Mouse (Mus musculus) liver, embryonic 14.5 days (tissue): ENCODE measurements around the gene Fastkd5. TPM values are rescaled to one million over a fixed set of nuclear protein-coding genes. Genes with fewer than 3 reads are reported as not detected.

Experiments
- ATAC-seq: fragments of 200-750 bp; cut with Nextera tagmentation; 2 replicates; pipeline ENCODE4 v1.8.0; 2017; ENCODE audit warnings: moderate number of reproducible peaks, mild to moderate bottlenecking, moderate library complexity; ENCODE audit not compliant: insufficient read depth
- DNase-seq, 3 experiments: peaks; one replicate each; pipeline ENCODE4 v3.0.0-alpha.2; 2012 to 2013; ENCODE audit warnings: low read depth in 3 of 3, low spot score in 3 of 3
- H3K27ac ChIP-seq: fragments of 300-500 bp; sonication (generic); 2 replicates; pipeline ENCODE4 v1.5.1; 2014; ENCODE audit warnings: moderate library complexity, mild to moderate bottlenecking, control low read depth, inconsistent platforms
- H3K27me3 ChIP-seq: fragments of 300-500 bp; sonication (generic); 2 replicates; pipeline ENCODE4 v1.6.1; 2014; ENCODE audit warnings: mild to moderate bottlenecking, low read length, moderate library complexity; ENCODE audit not compliant: control insufficient read depth, insufficient read depth
- H3K36me3 ChIP-seq: fragments of 300-500 bp; sonication (generic); replicated peaks from 2 replicates; pipeline ENCODE4 v1.6.1; 2014; ENCODE audit warnings: low read depth; ENCODE audit not compliant: control insufficient read depth, insufficient read depth
- H3K4me1 ChIP-seq, 2 experiments: fragments of 200-500 bp in 1 of 2; fragments of 300-500 bp in 1 of 2; sonication (generic) in 1 of 2; replicated peaks; 2 replicates each; pipeline ENCODE4 v1.6.1; 2012 to 2014; ENCODE audit warnings: antibody characterized with exemption in 1 of 2, inconsistent platforms in 1 of 2, low read length in 1 of 2; ENCODE audit not compliant: control insufficient read depth in 2 of 2, insufficient read depth in 2 of 2
- H3K4me2 ChIP-seq: fragments of 300-500 bp; sonication (generic); 2 replicates; pipeline ENCODE4 v1.6.1; 2014; ENCODE audit warnings: low read depth, mild to moderate bottlenecking, control low read depth, moderate library complexity
- H3K4me3 ChIP-seq, 2 experiments: fragments of 200-500 bp in 1 of 2; fragments of 300-500 bp in 1 of 2; sonication (generic) in 1 of 2; 2 replicates each; pipeline ENCODE4 v1.5.1; 2012 to 2014; ENCODE audit warnings: low read depth in 2 of 2, low read length in 2 of 2, mild to moderate bottlenecking in 2 of 2, control low read depth in 1 of 2, inconsistent platforms in 1 of 2, moderate library complexity in 1 of 2; ENCODE audit not compliant: insufficient read depth in 1 of 2
- H3K9ac ChIP-seq: fragments of 300-500 bp; sonication (generic); replicated peaks from 2 replicates; pipeline ENCODE4 v1.6.1; 2014; ENCODE audit warnings: mild to moderate bottlenecking, control low read depth, moderate library complexity
- H3K9me3 ChIP-seq: fragments of 300-500 bp; sonication (generic); 2 replicates; pipeline ENCODE4 v1.6.1; 2016; ENCODE audit warnings: low read length, mixed read lengths; ENCODE audit not compliant: control insufficient read depth
- CTCF ChIP-seq: IDR thresholded peaks from 2 replicates; pipeline ENCODE4 v1.5.1; 2016; ENCODE audit warnings: antibody characterized with exemption, low read depth, control low read depth
- EP300 ChIP-seq: IDR thresholded peaks from 2 replicates; pipeline ENCODE4 v1.6.1; 2016; ENCODE audit warnings: antibody characterized with exemption, low read depth
- WGBS: fragments of 180-500 bp; shearing (Covaris S2); extraction: QIAGEN DNeasy Blood & Tissue Kit; methylation state at CpG from one replicate; pipeline ENCODE4 v1.1.7; 2014; ENCODE audit not compliant: insufficient replicate concordance; 5-methylcytosine and 5-hydroxymethylcytosine counted together
- polyA plus RNA-seq, 2 experiments: library from polyadenylated mRNA; depleted of rRNA in 1 of 2; stranded (reverse) in 1 of 2; unstranded in 1 of 2; fragments of >200 nt; fragmentation: Nextera tagmentation in 1 of 2; extraction: Ambion mirVana in 1 of 2; gene quantifications; 2 replicates each; pipeline versions ENCODE4 v1.2.1 to v1.2.3; 2012 to 2014

The Fastkd5 gene
- polyA plus RNA-seq, 2 experiments: 3.6 to 11.9 TPM

DNA sequence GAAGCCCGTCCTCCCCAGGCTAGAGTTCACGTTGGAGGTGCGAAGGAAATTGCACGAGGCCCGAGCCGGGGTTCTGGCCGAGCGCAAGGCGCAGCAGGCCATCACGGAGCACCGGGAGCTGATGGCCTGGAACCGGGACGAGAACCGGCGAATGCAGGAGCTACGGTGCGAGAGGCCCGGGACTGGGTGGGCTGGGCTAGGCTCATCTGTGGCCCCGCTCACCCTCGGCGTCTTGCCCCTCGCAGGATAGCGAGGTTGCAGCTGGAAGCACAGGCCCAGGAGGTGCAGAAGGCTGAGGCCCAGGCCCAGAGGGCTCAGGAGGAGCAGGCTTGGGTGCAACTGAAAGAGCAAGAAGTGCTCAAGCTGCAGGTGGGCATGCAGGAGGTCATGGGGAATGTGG is 65.8 kb downstream of the Fastkd5 start:
- Histone ChIP-seq H3K27me3 (no peaks in the 10 kb centered on the region), H3K4me3 (peak overlapping the region; percentile 63 to 75), H3K4me1 (peaks cover 3 to 11% of the 10 kb centered on the region in 2 experiments; a peak in 3 of 4 replicates), H3K27ac (no peak overlapping the region), H3K36me3 (peaks cover 3% of the 10 kb centered on the region; the same call in 1 of the 2 replicates), H3K9ac (peak overlapping the region; percentile 74), H3K9me3 (no peaks in the 10 kb centered on the region), H3K4me2 (peak overlapping the region; percentile 82)
- DNase-seq: no peak
- ATAC-seq: no peak
- WGBS: under 1% methylated on average over 23 of the region's 23 CpGs
- TF ChIP-seq CTCF (no peak), EP300 (no peak)

Other genes starting within 250 kb of the Fastkd5 start
- 1.3 and 2.3 TPM in 2 replicates for gene Cpxm1, start 232.5 kb downstream of the Fastkd5 start, polyA plus RNA-seq (2012; rRNA removed)
- 1.5 and 1.9 TPM in 2 replicates for gene Cpxm1, start 232.5 kb downstream of the Fastkd5 start, polyA plus RNA-seq (2014; fragmentation: Nextera tagmentation; extraction: Ambion mirVana)
- not detected in 2 replicates for gene Gm28372, start 224.8 kb downstream of the Fastkd5 start, polyA plus RNA-seq (2012; rRNA removed)
- not detected in 2 replicates for gene Gm28372, start 224.8 kb downstream of the Fastkd5 start, polyA plus RNA-seq (2014; fragmentation: Nextera tagmentation; extraction: Ambion mirVana)
- gene 1700020A23Rik, start 224.8 kb downstream of the Fastkd5 start, polyA plus RNA-seq (2012; rRNA removed): not detected in 2 replicates
- not detected in 2 replicates for gene 1700020A23Rik, start 224.8 kb downstream of the Fastkd5 start, polyA plus RNA-seq (2014; fragmentation: Nextera tagmentation; extraction: Ambion mirVana)
- not detected in 2 replicates for gene Tmem239, start 223.5 kb downstream of the Fastkd5 start, polyA plus RNA-seq (2012; rRNA removed)
- gene Tmem239, start 223.5 kb downstream of the Fastkd5 start, polyA plus RNA-seq (2014; fragmentation: Nextera tagmentation; extraction: Ambion mirVana): not detected in 2 replicates
- gene Vps16, start 205.7 kb downstream of the Fastkd5 start, polyA plus RNA-seq (2012; rRNA removed): 34.1 and 38.3 TPM in 2 replicates
- gene Vps16, start 205.7 kb downstream of the Fastkd5 start, polyA plus RNA-seq (2014; fragmentation: Nextera tagmentation; extraction: Ambion mirVana): 26.8 and 31.3 TPM in 2 replicates
- 5.6 and 6.7 TPM in 2 replicates for gene Pced1a, start 205.3 kb downstream of the Fastkd5 start, polyA plus RNA-seq (2012; rRNA removed)
- gene Pced1a, start 205.3 kb downstream of the Fastkd5 start, polyA plus RNA-seq (2014; fragmentation: Nextera tagmentation; extraction: Ambion mirVana): 2.1 and 3.3 TPM in 2 replicates
- gene Ptpra, start 179.7 kb downstream of the Fastkd5 start, polyA plus RNA-seq (2012; rRNA removed): 14.6 and 19.3 TPM in 2 replicates
- gene Ptpra, start 179.7 kb downstream of the Fastkd5 start, polyA plus RNA-seq (2014; fragmentation: Nextera tagmentation; extraction: Ambion mirVana): 29.6 and 33.6 TPM in 2 replicates
- 22.9 and 24.8 TPM in 2 replicates for gene Mrps26, start 66.3 kb downstream of the Fastkd5 start, polyA plus RNA-seq (2012; rRNA removed)
- gene Mrps26, start 66.3 kb downstream of the Fastkd5 start, polyA plus RNA-seq (2014; fragmentation: Nextera tagmentation; extraction: Ambion mirVana): 48.3 and 48.4 TPM in 2 replicates
- gene Oxt, start 53.9 kb downstream of the Fastkd5 start, polyA plus RNA-seq (2012; rRNA removed): not detected in 2 replicates
- gene Oxt, start 53.9 kb downstream of the Fastkd5 start, polyA plus RNA-seq (2014; fragmentation: Nextera tagmentation; extraction: Ambion mirVana): not detected in 2 replicates
- gene Avp, start 47.5 kb downstream of the Fastkd5 start, polyA plus RNA-seq (2012; rRNA removed): not detected in 2 replicates
- gene Avp, start 47.5 kb downstream of the Fastkd5 start, polyA plus RNA-seq (2014; fragmentation: Nextera tagmentation; extraction: Ambion mirVana): not detected in 2 replicates
- 3.3 and 3.4 TPM in 2 replicates for gene Ubox5, start within 50 bp of the Fastkd5 start, polyA plus RNA-seq (2012; rRNA removed)
- 5.4 and 6.3 TPM in 2 replicates for gene Ubox5, start within 50 bp of the Fastkd5 start, polyA plus RNA-seq (2014; fragmentation: Nextera tagmentation; extraction: Ambion mirVana)
- 2.1 and 2.7 TPM in 2 replicates for gene Lzts3, start 12.8 kb upstream of the Fastkd5 start, polyA plus RNA-seq (2012; rRNA removed)
- 0.27 and 0.42 TPM in 2 replicates for gene Lzts3, start 12.8 kb upstream of the Fastkd5 start, polyA plus RNA-seq (2014; fragmentation: Nextera tagmentation; extraction: Ambion mirVana)
- gene Ddrgk1, start 34.6 kb upstream of the Fastkd5 start, polyA plus RNA-seq (2012; rRNA removed): 12.8 and 27.9 TPM in 2 replicates
- 34.6 and 35.4 TPM in 2 replicates for gene Ddrgk1, start 34.6 kb upstream of the Fastkd5 start, polyA plus RNA-seq (2014; fragmentation: Nextera tagmentation; extraction: Ambion mirVana)
- gene Itpa, start 37.6 kb upstream of the Fastkd5 start, polyA plus RNA-seq (2012; rRNA removed): 35.0 and 35.7 TPM in 2 replicates
- 50.6 and 51.4 TPM in 2 replicates for gene Itpa, start 37.6 kb upstream of the Fastkd5 start, polyA plus RNA-seq (2014; fragmentation: Nextera tagmentation; extraction: Ambion mirVana)
- gene Slc4a11, start 67.5 kb upstream of the Fastkd5 start, polyA plus RNA-seq (2012; rRNA removed): 0.09 and 0.12 TPM in 2 replicates
- gene Slc4a11, start 67.5 kb upstream of the Fastkd5 start, polyA plus RNA-seq (2014; fragmentation: Nextera tagmentation; extraction: Ambion mirVana): 0.14 TPM in 1 of 2 replicates, not detected in the other